Mouse (Mus musculus): ENCODE results near the gene Pitpnc1.

GRCm38 (mm10) chr11:107272351-107272975 is 198.0 kb downstream of the Pitpnc1 start:
- TF ChIP-seq CTCF (IDR thresholded peaks at IDR 0.05; ENCODE audit: borderline replicate concordance, control insufficient read depth, extremely low read depth, insufficient read depth, low read length, poor library complexity) (no peak), POLR2A (IDR thresholded peaks at IDR 0.05; ENCODE audit: control insufficient read depth, extremely low read depth, insufficient read depth, low read length, poor library complexity) (no peak)

Measured in thymus, adult 2 months (tissue).